Mouse (Mus musculus) testis, adult 2 months (tissue): ENCODE measurements at regions not wholly inside any gene's neighbourhood (a gene's known extent, or its start where the extent isn't known, plus 50 kb on each side); places are given as distances from the start of the nearest gene placed in this dataset.

Source experiments
- CTCF ChIP-seq: fragments of 200-500 bp; IDR thresholded peaks from 2 replicates; pipeline ENCODE4 v1.5.1; 2012; ENCODE audit warnings: low read depth, mild to moderate bottlenecking, inconsistent platforms, low read length, moderate library complexity; ENCODE audit not compliant: control insufficient read depth, insufficient read depth, insufficient replicate concordance
- POLR2A ChIP-seq: fragments of 200-500 bp; IDR thresholded peaks from 2 replicates; pipeline ENCODE4 v1.6.1; 2012; ENCODE audit warnings: low read depth, mild to moderate bottlenecking, inconsistent platforms, low read length, moderate library complexity; ENCODE audit not compliant: control insufficient read depth

GRCm38 (mm10) chr8:78034687-78035086, 178.4 kb upstream of the Ttc29 start:
- TF ChIP-seq CTCF (no peak), POLR2A (no peak)
